Mouse (Mus musculus) spleen, postnatal 36 days (tissue): ENCODE data around the gene Slit1.

Source experiments
- DNase-seq, 2 experiments: peaks; one replicate each; pipeline ENCODE4 v3.0.0; 2022; ENCODE audit warnings: low spot score in 2 of 2, mixed read lengths in 1 of 2

Slit1 gene

DNA sequence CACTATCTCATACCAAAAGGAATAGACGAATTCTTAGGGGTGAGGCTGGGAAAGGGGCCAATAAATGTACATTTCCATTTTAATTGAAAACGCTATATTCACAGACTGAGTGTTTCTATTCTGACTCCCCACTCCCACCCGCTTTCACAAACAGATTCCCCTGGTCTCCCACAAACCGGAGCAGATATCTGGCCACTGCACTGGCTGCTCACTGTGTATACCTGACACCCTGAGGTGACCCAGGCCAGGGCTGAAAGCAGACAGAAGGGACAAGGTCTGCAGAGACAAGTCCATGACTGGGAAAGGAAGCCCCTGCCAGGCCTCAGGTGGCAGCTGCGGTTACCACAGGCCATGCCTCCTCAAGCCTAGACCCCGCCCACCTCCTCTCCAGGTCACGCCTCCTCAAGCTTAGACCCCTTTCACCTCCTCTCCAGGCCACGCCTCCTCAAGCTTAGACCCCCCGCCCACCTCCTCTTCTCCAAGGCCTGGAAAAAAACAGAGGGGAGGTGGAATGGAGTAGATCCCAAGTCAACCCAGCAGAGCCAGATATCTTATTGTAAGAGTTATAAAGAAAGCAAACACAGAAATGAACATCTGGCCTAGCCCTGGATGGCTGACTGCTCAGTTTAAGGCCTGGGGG, 18.5 kb downstream of the Slit1 start:
- no peak for DNase-seq

DNA sequence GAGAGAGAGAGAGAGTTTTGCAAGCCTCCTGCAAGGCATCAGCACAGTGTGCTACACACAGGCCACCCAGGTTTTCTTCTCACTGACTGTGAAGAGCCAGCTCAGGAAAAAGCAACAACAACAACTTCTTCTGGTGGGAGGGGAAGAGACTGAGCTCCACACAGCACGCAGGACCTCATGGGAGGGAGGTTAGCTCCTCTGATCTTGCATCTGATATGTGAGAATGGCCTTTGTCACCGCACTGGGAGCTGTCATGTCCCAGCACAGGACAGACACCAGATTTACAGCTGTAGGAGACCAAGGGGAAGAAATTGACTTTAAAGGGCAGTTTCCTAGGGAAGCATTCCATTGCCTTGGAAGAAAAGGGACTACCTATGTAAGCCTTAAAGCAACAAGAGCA, 20.1 kb downstream of the Slit1 start:
- no peak for DNase-seq

DNA sequence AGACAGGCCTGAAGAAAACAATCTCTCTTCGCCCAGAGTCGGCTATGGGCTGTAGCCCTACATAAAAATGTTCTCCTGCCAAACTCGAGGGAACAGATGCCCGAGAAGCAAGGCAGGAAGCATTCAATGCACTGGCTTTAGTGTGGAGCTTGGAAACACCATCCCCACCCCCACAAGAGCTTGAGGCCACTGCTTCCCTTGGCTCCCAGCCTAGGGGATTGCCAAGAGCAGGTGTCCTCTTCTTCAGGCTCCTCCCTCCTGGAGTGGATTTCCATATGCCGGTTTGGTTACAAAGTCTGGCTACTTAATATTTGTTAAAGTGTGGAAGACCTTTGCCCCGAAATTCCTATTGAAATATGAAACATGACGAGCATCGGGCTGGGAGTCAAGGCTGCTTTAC, 24.0 kb downstream of the Slit1 start:
- no peak for DNase-seq

DNA sequence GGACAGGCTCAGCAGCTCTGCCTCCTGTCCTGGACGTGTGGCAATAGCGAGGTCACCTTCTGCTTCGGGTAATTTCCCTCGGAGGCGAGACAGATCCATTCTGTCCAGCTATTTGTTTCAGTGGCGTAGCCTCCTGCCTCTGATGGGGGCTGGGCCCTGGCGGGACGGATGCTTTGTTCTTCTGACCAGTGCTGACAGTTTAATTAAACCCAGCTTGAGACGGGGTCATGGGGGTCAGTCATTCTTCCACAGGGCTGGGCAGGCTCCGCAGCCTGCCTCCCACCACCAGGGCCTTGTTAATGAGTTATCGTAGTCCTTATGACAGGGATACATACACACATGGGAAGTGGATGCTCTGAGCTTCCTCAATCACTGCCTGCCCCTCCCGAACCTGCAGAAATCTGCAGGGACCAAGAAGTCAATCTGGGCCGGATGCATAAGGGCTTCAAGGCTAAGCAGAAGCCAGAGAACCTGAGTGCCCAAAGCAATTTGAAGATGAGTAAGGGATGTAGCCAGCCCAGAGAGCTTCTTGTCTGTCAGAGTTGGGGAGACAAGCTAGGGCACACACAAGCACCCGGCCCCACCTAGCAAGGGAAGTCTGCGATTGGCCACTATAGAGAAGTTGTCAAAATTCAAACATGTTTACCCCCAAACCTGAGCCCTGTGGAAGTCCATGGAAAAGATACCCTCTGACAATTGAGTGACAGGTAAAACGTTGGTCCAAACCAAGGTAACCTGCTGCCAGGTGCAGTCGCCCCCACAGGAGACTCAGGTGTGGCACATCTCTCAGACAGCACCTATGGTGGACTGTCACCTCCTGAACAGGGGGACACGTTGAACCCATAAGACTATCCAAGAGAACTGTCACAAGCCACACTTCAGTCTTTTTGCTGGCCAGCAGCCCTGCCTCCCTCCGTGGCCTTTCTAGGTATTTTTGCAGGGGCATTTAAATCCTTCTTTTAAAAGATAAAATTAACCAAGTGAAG, 26.9 kb downstream of the Slit1 start:
- DNase-seq: no peak

DNA sequence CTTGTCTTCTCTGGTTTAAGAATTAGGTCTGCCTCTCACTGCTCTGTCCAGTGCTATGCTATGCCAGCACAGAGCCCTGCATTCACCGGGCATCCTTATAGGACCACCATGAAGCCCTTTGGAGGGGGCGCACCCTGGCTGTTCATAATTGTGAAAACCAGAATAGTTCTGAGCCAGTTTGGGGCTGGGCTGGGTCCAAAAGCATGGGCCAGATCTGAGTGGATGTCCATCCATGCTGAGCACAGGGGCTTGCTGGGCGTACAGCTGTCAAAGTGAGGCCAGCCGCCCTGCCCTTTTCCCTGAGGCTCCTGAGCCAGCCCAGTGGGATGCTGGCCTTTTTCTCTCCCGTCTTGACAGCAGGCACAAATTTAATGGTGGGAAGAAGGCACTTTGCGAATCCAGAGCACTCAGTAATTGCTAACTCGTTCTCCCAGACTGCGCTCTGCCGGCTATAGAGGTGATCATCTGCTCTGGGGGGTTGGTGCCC, 29.0 kb downstream of the Slit1 start:
- DNase-seq: no peak

DNA sequence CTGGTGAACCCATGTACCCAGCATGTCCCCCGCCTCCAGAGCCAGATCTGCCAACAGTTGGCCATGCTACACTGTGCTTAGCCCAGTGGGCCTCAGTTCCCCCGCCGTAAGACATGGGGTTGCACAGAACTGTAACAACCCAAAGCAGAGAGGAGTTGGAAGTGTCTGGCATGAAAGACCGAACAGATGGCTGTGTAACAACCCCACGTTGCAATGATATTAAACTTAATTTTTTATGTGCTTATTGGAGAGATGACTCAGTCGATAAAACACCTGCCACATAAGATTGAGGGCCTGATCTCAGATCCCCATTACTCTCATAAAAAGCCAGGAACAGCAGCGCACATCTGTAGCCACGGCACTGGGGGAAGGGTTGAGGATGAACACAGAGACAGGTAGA, 30.6 kb downstream of the Slit1 start:
- DNase-seq: no peak

DNA sequence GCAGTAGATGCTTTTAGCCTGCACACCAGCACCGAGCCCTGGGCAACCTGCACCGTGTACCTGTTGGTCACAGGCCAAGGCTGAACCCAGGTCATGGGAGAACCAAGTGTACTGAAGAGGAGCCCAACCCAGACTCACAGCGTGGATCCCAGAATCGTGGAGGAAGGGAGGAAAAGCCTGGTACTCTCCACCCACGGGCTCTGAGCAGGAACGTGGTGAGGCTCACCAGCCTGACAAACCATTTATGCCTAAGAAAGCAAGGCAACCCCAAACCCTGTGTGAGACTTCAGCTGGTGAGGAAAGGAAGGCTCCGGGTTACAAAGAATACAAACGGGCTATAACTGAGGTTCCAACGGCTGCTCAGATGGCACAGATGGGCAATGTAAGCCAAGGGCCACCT, 31.8 kb downstream of the Slit1 start:
- DNase-seq: no peak

DNA sequence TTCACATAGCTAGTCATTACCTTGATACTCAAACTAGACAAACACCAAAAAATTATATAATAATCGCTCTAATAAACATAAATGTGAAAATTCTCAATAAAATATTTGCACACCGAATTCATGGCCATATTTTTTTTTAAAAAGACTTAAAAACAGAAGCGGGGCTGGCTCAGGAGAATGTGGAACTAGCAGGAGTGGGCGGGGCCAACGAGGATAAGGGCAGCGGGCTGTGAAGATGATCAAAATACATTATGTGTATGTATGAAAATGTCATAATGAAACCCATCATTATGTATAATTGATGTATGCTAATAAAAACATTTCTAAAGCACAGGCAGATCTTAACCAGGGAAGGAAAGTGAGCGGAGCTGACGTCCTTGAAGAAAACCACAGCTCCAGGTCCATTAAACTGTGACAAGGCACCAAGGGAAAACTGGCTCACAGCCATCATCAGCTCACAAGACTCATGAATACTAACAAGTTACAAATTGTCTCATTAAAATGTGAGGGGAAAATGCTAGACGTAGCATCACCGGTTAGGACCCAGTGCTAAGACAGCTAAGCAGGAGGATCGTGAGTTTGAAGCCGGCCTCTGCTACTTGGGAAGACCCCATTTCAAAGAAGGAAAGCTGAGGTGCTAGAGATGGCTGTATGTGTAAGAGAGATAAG, 33.8 kb downstream of the Slit1 start:
- DNase-seq: no peak

GRCm38 (mm10) chr19:41707850-41708249, 35.6 kb downstream of the Slit1 start:
- no peak for DNase-seq

- no peak for DNase-seq
Observed at GRCm38 (mm10) chr19:41706094-41706828, 37.2 kb downstream of the Slit1 start.

DNA sequence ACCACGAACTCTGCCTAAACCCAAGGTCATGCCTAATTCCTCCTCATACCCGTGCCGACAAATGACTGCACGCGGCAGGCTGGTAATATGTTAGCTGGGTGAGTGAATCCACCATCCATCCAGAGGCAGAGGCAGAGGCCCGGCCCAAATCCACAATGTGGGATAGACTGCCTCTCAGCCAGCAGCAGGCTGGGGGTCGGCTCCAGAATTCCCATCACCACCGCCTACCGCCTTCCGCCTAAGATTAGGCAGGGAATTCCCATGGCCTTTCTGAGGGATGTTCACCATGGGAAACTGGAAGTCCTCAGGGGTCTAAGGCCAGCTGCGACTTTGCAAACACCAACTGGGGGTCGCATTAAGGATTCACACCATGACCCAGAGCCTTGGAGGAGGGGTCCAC, 38.0 kb downstream of the Slit1 start:
- no peak for DNase-seq

DNA sequence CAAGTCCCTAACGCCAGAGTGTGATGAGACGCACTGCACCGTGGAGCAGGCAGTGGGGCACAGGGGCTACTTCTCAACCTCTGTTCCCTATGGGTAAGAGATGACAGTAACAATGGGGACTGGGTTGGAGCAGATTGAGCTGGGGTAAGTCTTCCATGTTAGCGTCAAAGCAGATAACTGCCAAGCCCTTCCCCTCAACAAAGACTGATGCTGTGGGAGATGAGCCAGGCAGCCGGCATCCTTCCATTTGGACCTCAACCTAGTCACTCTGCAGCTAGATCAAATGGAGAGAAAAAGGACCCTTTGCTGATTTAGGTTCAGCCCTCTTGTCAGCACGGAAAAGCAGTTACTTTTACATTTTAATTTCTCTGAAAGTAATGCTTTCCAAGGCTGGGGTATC, 40.8 kb downstream of the Slit1 start:
- no peak for DNase-seq

DNA sequence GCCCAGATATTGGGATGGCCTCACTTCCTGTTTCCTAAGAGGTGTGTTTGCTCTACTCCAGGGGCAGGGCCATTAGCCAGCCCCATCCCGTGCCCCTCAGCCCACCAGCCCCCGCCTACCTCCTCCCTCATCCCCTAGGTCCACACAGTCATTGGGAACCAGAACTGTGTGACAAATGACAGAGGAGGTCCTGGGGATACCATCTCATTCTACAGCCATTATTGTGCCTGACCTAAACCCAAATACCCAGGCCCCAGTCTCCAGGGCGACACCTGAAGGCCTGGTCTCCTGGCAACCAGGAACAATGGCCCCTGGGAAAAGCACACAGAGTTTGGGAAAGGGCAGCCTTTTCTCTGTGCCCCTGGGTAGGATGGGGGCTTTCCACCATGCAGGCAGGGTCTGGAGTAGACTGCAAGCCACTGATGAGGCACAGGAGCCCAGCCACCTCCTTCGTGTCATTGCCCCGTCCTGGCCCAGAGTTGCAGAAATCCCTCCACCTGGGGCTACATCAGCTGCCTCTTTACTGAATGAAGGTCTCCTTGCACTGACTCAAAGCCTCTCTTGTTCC, 44.5 kb downstream of the Slit1 start:
- DNase-seq: no peak

DNA sequence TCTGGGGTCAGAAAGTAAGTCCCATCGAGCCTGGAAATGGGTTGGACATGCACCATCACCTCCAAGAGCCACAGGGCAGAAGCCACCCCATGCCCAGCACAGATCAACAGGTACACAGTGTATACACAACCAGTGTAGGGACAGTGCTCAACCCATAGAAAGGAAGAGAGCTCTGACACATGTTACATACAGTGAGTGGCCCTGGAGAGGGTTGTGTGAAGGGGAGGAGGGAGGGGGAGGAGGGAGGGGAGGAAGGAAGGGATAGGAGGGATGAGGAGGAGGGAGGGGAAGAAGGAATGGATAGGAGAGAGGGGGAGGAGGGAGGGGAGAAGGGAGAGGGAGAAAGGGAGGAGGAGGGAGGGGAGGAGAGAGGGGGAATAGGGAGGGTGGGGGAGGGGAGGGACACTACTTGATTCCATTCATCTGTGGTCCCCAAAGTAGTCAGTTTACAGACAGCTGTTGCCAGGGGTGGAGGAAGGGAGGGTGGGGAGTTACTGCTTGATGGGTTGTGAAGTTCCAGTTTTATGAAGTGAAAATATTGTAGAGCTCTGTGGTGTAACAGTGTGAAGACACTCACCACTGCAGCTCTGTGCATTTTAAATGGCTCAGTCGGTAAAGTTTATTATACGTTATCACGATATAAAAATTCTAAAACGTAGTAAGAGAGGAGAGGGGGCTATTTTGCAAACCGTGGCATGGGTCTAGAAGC, 45.5 kb downstream of the Slit1 start:
- peak; percentile 33 to 43 for DNase-seq

DNA sequence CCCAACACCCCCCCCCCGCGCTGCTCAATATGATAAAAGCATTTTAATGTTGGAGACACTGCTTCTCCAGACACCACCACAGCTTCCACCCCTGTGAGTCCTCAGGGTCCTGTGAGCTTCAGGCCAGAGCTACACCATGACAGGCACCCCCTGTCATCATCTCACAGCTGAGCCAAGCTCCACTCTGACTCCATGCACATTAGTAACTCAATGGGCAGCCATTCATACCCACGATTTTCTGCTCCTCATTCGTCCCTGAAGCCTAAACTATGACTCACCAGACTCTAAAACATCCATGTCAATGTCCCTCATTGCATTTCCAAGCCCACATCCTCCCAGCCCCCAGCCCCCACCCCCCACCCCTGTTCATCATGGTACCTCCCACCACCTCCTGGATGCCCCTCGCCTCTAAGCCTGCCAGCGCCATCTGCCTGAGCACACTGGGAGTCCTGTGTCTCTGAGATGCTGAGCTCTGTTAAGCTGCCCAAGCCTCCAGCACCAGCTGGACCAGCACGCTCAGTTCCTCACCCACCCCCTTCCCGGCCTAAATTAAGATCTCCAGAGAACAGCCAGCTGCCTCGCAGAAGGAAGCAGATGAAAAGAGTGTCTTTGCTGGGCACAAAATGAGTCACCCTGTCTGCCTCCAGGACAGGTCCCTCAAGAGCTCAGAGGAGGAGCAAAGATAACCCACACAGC, 46.2 kb downstream of the Slit1 start:
- no peak for DNase-seq

DNA sequence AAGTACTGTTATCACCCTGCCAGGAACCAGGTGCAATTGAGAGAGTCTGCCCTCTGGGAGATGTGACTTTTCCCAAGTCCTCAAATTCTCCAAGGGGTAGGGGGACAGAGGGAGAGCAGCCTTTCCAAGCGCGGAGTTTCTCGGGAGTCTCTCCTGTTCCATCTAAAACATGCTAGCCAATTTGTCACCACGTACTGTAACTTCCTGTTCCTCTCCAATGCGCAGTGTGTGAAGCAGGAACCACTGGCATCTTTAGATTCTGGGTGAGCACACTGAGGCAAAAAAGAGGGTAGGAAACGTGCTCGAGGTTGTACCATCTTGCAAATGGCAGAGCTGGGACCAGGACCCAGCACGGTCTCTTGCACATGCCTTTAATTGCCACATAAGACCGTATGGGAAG, 47.0 kb downstream of the Slit1 start:
- no peak for DNase-seq

DNA sequence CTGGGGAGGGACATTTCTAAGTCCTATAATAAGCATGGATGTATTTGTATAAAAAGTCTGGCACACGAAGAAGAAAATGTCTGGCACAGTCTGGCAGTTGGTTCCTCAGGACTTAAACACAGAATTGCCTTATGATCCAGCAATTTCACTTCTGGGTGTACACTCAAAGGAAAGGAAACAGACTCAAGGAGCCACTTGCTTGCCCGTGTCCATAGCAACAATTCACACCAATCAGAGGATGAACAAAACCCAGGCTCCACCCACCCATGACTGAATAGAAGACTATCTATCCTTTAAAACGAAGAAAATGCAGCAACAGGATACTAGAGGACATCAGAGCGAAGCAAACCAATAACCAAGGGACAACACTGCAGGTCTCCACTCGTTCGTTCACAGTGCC, 48.4 kb downstream of the Slit1 start:
- DNase-seq: no peak

GRCm38 (mm10) chr19:41694610-41695009, 48.9 kb downstream of the Slit1 start:
- DNase-seq: no peak

DNA sequence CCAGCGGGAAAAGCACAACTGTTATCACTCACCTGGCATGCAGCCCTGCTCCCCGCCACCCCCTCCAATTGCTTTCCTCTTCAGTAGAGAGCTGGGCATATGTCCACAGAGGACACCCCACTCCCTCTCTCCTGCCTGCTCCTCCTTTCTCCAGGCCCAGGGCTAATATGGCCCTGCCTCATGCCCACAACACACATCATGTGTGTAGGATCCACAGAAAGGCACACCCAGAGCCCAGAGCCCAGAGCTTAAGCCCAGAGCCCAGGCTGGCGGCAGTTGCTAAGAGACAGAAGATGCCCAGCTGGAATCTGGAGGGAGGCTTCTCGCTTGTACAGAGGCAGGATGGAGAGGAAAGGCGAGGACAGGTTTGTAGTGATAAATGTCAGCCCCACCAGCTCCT, 49.7 kb downstream of the Slit1 start:
- no peak for DNase-seq

DNA sequence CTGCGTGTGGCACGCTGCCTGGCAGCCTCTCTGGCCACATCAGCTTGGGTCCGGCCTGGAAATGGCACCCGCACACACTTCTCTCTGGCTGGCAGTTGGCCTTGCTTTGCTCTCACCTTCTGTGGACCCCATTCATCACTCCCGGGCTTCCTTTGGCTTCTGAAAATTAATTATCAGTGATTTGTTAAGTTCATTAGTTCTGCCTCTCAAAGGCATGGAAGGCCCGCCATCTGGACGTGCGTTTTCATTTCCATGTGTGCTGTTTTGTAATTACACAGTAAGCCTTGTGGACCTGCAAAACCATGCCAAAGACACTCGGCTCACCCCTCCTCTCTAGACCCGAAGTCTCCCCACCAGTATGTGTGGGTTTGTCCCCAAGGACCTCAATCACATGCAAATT, 53.4 kb downstream of the Slit1 start:
- DNase-seq: no peak
